Mouse (Mus musculus): ENCODE measurements around the gene Gm9913.

DNA sequence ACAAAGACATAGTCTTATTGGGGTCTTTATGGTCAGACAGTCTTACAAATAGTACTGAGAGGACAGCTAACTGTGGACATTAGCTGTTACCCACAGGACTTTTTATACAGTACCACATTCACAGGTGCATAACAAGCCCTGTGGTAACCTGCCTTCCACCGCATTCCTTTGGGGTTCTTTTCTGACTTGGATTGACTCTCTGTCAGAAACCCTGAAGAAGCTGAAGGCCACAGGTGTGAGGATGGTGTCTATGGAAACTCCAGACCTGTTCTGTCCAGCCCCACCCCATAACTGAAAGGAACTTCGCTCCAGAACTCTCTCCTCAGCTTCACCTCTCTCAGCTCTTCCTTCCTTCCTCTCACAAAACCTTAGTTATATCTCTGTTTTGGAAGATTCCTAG, 10.6 kb upstream of the Gm9913 start:
- no peak for TF ChIP-seq POLR2A (IDR thresholded peaks at IDR 0.05; ENCODE audit: insufficient read depth, low read depth, low read length)
- TF ChIP-seq CTCF (IDR thresholded peaks at IDR 0.05) = no peak
- TF ChIP-seq EP300 (IDR thresholded peaks at IDR 0.05; ENCODE audit: insufficient read depth, low read depth, low read length) = no peak
